ENCODE assay signal across 11 mouse cellular contexts in genomic region chr2:31143768-31144695, GRCm38 (mm10). TPM values are rescaled to one million over a fixed set of nuclear protein-coding genes. Genes with fewer than 3 reads are reported as not detected.
DNase-seq lines count a peak whose midpoint lies in the region; ATAC-seq and TF ChIP-seq lines count a peak whose summit lies in the region.
"Had no signal": no experiment of that assay in that cellular context is flagged by ENCODE, and none has a peak within 500 bp of the region (broad histone marks: within the 10 kb centered on the region; RNA-seq: fewer than 3 reads in every experiment).

No protein-coding gene starts in this region.

- peaks cover 31% of the 10 kb centered on the region for H3K36me3 ChIP-seq in kidney, embryonic 15.5 days
- H3K36me3 ChIP-seq in ES-E14 (ENCODE audit: control insufficient read depth, insufficient read depth, low read length, poor library complexity, severe bottlenecking), result no peaks in the 10 kb centered on the region
- H3K36me3 ChIP-seq in intestine, embryonic 14.5 days (ENCODE audit: control insufficient read depth, insufficient read depth, low read length), result peaks cover 26% of the 10 kb centered on the region
- H3K36me3 ChIP-seq: midbrain, embryonic 15.5 days had no signal

- no peaks in the 10 kb centered on the region for H3K9me3 ChIP-seq in kidney, embryonic 15.5 days (replicated peaks)
- H3K9me3 ChIP-seq in ES-E14 (ENCODE audit: control insufficient read depth, insufficient read depth, low read depth, low read length), result no peaks in the 10 kb centered on the region
- H3K9me3 ChIP-seq in intestine, embryonic 14.5 days (ENCODE audit: control insufficient read depth, low read length), result no peaks in the 10 kb centered on the region
- H3K9me3 ChIP-seq: hindbrain, embryonic 15.5 days; midbrain, embryonic 15.5 days had no signal

- H3K9ac ChIP-seq in kidney, embryonic 15.5 days, result no peak overlapping the region
- no peak overlapping the region for H3K9ac ChIP-seq in ES-E14 (ENCODE audit: insufficient read depth, low read depth, low read length, poor library complexity, severe bottlenecking)
- no peak overlapping the region for H3K9ac ChIP-seq in intestine, embryonic 14.5 days (ENCODE audit: low read length)
- H3K9ac ChIP-seq: hindbrain, embryonic 15.5 days; midbrain, embryonic 15.5 days had no signal

- 82% methylated on average over 16 of the region's 16 CpGs for WGBS in kidney, embryonic 15.5 days
- 73% methylated on average over 16 of the region's 16 CpGs for WGBS in intestine, embryonic 14.5 days

- H3K4me2 ChIP-seq in kidney, embryonic 15.5 days, result no peak overlapping the region
- H3K4me2 ChIP-seq in intestine, embryonic 14.5 days (ENCODE audit: low read length), result no peak overlapping the region; the same call in 1 of the 2 replicates
- H3K4me2 ChIP-seq: hindbrain, embryonic 15.5 days; midbrain, embryonic 15.5 days had no signal

- H3K27me3 ChIP-seq in kidney, embryonic 15.5 days, result no peaks in the 10 kb centered on the region
- H3K27me3 ChIP-seq in intestine, embryonic 14.5 days (replicated peaks; ENCODE audit: control insufficient read depth, insufficient read depth, low read length), result no peaks in the 10 kb centered on the region
- H3K27me3 ChIP-seq: hindbrain, embryonic 15.5 days had no signal

- H3K27ac ChIP-seq in kidney, embryonic 15.5 days, result 0 out of 2 replicates have a peak overlapping the region, but pooled peaks have one; percentile 14
- no peak overlapping the region for H3K27ac ChIP-seq in ES-E14 (ENCODE audit: insufficient read depth, low read depth, low read length, poor library complexity, severe bottlenecking)
- peak overlapping the region; percentile 3; the same call in 1 of the 2 replicates for H3K27ac ChIP-seq in intestine, embryonic 14.5 days (ENCODE audit: low read depth)
- H3K27ac ChIP-seq: hindbrain, embryonic 15.5 days; midbrain, embryonic 15.5 days had no signal

- ATAC-seq in kidney, embryonic 15.5 days (replicated peaks; ENCODE audit: low FRiP score), result no peak
- ATAC-seq in intestine, embryonic 14.5 days (replicated peaks; ENCODE audit: low FRiP score, low TSS enrichment, low read depth), result no peak
- ATAC-seq: midbrain, embryonic 15.5 days had no signal

- H3K4me3 ChIP-seq in kidney, embryonic 15.5 days (replicated peaks), result no peak overlapping the region
- no peak overlapping the region for H3K4me3 ChIP-seq in ES-E14 (ENCODE audit: insufficient read depth in 1 of 2, low read depth in 1 of 2, low read length in 2 of 2, poor library complexity in 1 of 2, severe bottlenecking in 1 of 2)
- H3K4me3 ChIP-seq in intestine, embryonic 14.5 days (ENCODE audit: low read depth, low read length), result no peak overlapping the region
- H3K4me3 ChIP-seq: hindbrain, embryonic 15.5 days; midbrain, embryonic 15.5 days had no signal

- no peak for DNase-seq in kidney, postnatal 14 days
- no peak for DNase-seq in ES-E14 (ENCODE audit: low read depth, low spot score)
- no peak for DNase-seq in intestine, embryonic 14.5 days (ENCODE audit: low spot score)
- peak; percentile 43 for DNase-seq in naive thymus-derived CD4-positive, alpha-beta T cell, adult 2 months (ENCODE audit: low read depth)
- no peak for DNase-seq in embryo, embryonic 9.5 days (ENCODE audit: extremely low spot score)
- no peak for DNase-seq in retina, postnatal 1 day
- DNase-seq: lung, postnatal 10 days; right cerebral cortex, postnatal 25 days had no signal

- peaks cover 30% of the 10 kb centered on the region for H3K4me1 ChIP-seq in kidney, embryonic 15.5 days
- H3K4me1 ChIP-seq in ES-E14 (ENCODE audit: control insufficient read depth in 2 of 2, insufficient read depth in 2 of 2, low read length in 2 of 2, poor library complexity in 1 of 2), result peaks cover 1 to 22% of the 10 kb centered on the region in 2 experiments
- H3K4me1 ChIP-seq in intestine, embryonic 14.5 days (replicated peaks; ENCODE audit: control insufficient read depth, insufficient read depth, low read length), result peaks cover 20% of the 10 kb centered on the region

- in situ Hi-C loops in ES-E14 (cut with MboI; ENCODE audit: low sequenced_read_pairs in 2 of 2, unreplicated experiment in 2 of 2), result no loop called here

TF ChIP-seq in ES-E14, 5 proteins besides CTCF, POLR2A, EP300 and RAD21:
- peak; percentile 58; the same call in 1 of the 2 replicates for TF ChIP-seq MAFK (IDR thresholded peaks at IDR 0.05; ENCODE audit: insufficient read depth, low read depth, low read length)
- TF ChIP-seq ZNF384 (IDR thresholded peaks at IDR 0.05; ENCODE audit: low read depth, low read length), result no peak
- TF ChIP-seq HCFC1 (IDR thresholded peaks at IDR 0.05; ENCODE audit: borderline replicate concordance, insufficient read depth, low read length), result no peak
- TF ChIP-seq CHD2 (IDR thresholded peaks at IDR 0.05; ENCODE audit: low read depth, low read length), result no peak

RNA-seq across cellular contexts. Expression of gene Fnbp1, which starts 2.2 kb away (rescaled TPM):
- 19.1 and 22.4 TPM in 2 replicates for polyA plus RNA-seq in kidney, embryonic 15.5 days (2015; fragmentation: Nextera tagmentation; extraction: Ambion mirVana)
- total RNA-seq in ES-E14 (2012; rRNA removed), result 15.1 and 16.5 TPM in 2 replicates
- 31.1 and 31.4 TPM in 2 replicates for polyA plus RNA-seq in intestine, embryonic 14.5 days (2014; fragmentation: Nextera tagmentation; extraction: Ambion mirVana)

RNA-seq across cellular contexts. Expression of gene Gpr107, which starts 8.1 kb away (rescaled TPM):
- polyA plus RNA-seq in kidney, embryonic 15.5 days (2015; fragmentation: Nextera tagmentation; extraction: Ambion mirVana), result 37.0 and 37.9 TPM in 2 replicates
- total RNA-seq in ES-E14 (2012; rRNA removed), result 111 and 156 TPM in 2 replicates
- 26.9 and 35.0 TPM in 2 replicates for polyA plus RNA-seq in intestine, embryonic 14.5 days (2014; fragmentation: Nextera tagmentation; extraction: Ambion mirVana)
